Mouse (Mus musculus): ENCODE results near the gene Btg1-ps1. TPM values are rescaled to one million over a fixed set of nuclear protein-coding genes. Genes with fewer than 3 reads are reported as not detected.
"Not testable (repeated sequence)": the region's sequence is repeated elsewhere in the genome, so short reads cannot be mapped to it uniquely, and the experiment has no call there.

Btg1-ps1 gene
- not detected in 2 replicates for polyA plus RNA-seq (2012; rRNA removed)

DNA sequence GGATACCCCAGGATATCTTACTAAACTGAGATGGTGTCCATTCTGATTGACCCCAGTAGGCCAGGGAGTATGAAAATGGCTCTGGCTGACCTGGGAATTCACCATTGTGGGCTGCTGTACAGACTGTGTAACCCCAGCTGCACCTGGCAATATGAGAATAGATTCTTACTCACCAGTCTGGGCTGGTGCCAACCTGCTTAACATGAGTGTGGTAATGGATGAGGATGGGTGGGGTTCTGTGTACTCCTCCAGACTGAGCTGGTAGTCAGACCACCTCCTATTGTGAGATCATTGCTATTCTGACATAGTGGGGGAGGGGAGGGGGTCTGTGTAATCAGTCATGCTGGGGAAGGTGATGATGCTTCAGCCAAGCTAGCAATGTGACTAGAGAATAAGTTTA is at the start of gene Btg1-ps1:
TSS of gene Btg1-ps1 (minus strand) at position 219 of the 400 bp plus-strand sequence.
- not testable (repeated sequence) for DNase-seq (ENCODE audit: low read depth)

DNA sequence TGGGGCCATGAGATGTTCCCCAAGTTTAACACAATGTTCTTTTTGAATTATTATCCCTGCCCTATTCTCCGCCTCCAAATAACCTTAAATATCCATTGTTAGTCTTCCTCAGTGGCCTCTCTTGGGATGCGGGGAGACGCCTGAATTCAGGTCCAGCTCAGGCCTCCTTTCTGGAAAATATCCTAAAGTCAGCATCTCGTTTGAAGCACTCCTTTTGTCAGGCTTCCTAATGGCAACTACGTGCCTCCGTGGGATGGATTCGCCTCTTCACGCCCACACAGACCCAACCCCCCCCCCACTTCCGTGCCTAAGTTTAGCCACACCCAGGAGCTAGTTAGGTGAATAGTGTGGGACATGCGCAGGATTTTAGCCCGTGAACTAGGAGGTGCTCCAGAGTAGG is 47.6 kb upstream of the Btg1-ps1 start, which contains the start of gene Rhox10:
TSS of gene Rhox10 (plus strand) at position 301 of the 400 bp plus-strand sequence.
- DNase-seq (ENCODE audit: low read depth) = no peak

DNA sequence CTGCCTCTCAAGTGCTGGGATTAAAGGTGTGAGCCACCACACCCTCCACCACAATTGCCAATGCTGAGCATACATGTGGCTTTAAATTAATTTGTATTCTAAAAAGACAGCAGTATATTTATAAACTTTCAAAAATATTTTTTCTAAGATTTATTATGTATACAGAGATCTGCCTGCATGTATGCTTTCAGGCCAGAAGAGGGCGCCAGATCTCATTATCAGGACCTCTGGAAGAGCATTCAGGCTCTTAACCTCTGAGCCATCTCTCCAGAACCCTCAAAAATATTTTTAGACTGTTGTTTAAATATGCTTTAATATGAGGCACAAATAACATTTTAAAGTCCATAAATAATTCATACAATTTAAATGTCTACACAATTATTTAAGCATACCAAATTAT is 42.9 kb upstream of the Btg1-ps1 start:
- DNase-seq (ENCODE audit: low read depth) = no peak

DNA sequence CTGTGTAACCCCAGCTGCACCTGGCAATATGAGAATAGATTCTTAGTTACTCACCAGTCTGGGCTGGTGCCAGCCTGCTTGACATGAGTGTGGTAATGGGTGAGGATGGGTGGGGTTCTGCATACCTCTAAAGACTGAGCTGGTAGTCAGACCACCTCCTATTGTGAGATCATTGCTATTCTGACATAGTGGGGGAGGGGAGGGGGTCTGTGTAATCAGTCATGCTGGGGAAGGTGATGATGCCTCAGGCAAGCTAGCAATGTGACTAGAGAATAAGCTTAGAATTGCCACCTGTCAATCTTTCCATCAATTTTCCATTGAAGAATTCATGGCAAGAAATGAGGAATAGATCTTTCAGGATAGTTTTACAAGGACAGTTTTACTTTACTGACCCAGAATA is 24.4 kb upstream of the Btg1-ps1 start, which contains the start of gene Btg1-ps2:
TSS of gene Btg1-ps2 (minus strand) at position 101 of the 400 bp plus-strand sequence.
- not testable (repeated sequence) for DNase-seq (ENCODE audit: low read depth)

DNA sequence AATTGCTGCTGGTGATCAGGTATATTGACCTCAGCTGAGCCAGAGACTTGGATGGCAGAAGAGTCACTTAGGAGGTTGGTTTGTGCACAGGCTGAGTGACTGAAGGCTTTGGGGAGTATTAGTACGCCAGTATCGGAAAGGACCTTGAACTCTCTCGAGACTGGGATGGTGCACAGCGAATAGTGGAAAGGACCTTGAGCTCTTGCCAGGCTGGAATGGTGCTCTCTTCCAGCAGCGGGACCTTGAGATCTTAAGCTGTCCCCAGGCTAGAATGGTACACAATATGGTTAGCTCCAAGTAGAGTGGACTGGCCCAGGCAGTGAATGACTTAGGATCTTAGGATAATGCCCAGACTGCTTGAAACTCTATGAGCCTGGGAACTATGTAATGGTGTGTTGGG is 21.1 kb upstream of the Btg1-ps1 start:
- no peak for DNase-seq (ENCODE audit: low read depth)

DNA sequence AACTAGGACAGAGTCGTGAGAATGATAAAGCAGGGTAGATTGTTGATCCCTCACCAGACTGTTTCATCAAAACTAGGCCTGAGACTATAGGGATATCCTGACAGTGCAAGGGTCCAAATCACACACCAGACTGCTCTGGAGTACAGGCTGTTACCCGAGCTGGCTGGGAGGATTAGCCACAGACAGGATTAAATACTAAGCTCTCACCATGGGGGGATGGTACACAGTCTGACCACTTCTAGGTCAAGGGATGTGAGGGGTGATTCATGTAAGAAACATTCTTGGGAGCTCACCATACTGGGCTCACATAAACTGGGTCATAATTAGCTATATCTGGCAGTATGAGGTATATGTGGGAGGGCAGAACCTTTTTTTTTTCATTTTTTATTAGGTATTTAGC is 15.2 kb upstream of the Btg1-ps1 start:
- no peak for DNase-seq (ENCODE audit: low read depth)

DNA sequence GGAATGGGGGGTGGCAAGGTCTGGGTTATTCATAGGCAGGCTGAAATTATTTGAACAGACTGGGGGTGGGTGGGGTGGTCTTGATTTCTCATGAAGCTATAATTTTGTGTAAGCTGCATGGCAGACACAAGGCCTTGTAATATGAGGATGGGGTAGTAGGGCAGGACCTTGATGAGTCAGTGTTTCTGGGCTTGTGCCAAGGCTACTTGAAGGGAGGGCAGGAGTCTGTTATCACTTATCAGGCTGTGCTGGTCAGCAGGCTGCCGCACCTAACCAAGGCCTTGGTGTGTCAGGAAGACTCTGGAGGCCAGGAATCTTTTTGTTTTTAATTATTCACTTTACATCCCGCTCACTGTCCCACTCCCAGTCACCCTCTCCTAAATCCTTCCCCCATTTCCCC is 9.9 kb downstream of the Btg1-ps1 start:
- no peak for DNase-seq (ENCODE audit: low read depth)

Other genes starting within 250 kb of the Btg1-ps1 start
- gene Rhox5, start 214.0 kb downstream of the Btg1-ps1 start, polyA plus RNA-seq (2012; rRNA removed) = 1.2 and 1.4 TPM in 2 replicates
- gene Rhox6, start 191.9 kb downstream of the Btg1-ps1 start, polyA plus RNA-seq (2012; rRNA removed) = not detected in 2 replicates
- not detected in 2 replicates for gene Rhox7a, start 187.1 kb downstream of the Btg1-ps1 start, polyA plus RNA-seq (2012; rRNA removed)
- gene Rhox8, start 139.9 kb downstream of the Btg1-ps1 start, polyA plus RNA-seq (2012; rRNA removed) = not detected in 2 replicates
- not detected in 2 replicates for gene Rhox7b, start 121.6 kb downstream of the Btg1-ps1 start, polyA plus RNA-seq (2012; rRNA removed)
- not detected in 2 replicates for gene Rhox9, start 117.0 kb downstream of the Btg1-ps1 start, polyA plus RNA-seq (2012; rRNA removed)
- gene Btg1-ps2, start 24.3 kb upstream of the Btg1-ps1 start, polyA plus RNA-seq (2012; rRNA removed) = not detected in 2 replicates
- not detected in 2 replicates for gene Rhox10, start 47.7 kb upstream of the Btg1-ps1 start, polyA plus RNA-seq (2012; rRNA removed)
- not detected in 2 replicates for gene Rhox11, start 66.3 kb upstream of the Btg1-ps1 start, polyA plus RNA-seq (2012; rRNA removed)
- gene Rhox12, start 92.1 kb upstream of the Btg1-ps1 start, polyA plus RNA-seq (2012; rRNA removed) = not detected in 2 replicates
- not detected in 2 replicates for gene Rhox13, start 102.4 kb upstream of the Btg1-ps1 start, polyA plus RNA-seq (2012; rRNA removed)
- 7.1 and 7.2 TPM in 2 replicates for gene Zbtb33, start 171.0 kb upstream of the Btg1-ps1 start, polyA plus RNA-seq (2012; rRNA removed)
- 3.5 and 4.1 TPM in 2 replicates for gene Tmem255a, start 233.6 kb upstream of the Btg1-ps1 start, polyA plus RNA-seq (2012; rRNA removed)

Measured in gonadal fat pad, adult 2 months (tissue).